Mouse (Mus musculus) brain, embryonic 18.5 days (tissue): ENCODE measurements around the gene Acot1.
A peak's percentile ranks its signal among the peaks of the same experiment; 100 is the strongest.
"Not testable (repeated sequence)": the region's sequence is repeated elsewhere in the genome, so short reads cannot be mapped to it uniquely, and the experiment has no call there.

ENCODE experiments used
- DNase-seq: peaks from one replicate; pipeline ENCODE4 v3.0.0-alpha.2; 2012; ENCODE audit warnings: low read depth, low spot score

Gene Acot1

DNA sequence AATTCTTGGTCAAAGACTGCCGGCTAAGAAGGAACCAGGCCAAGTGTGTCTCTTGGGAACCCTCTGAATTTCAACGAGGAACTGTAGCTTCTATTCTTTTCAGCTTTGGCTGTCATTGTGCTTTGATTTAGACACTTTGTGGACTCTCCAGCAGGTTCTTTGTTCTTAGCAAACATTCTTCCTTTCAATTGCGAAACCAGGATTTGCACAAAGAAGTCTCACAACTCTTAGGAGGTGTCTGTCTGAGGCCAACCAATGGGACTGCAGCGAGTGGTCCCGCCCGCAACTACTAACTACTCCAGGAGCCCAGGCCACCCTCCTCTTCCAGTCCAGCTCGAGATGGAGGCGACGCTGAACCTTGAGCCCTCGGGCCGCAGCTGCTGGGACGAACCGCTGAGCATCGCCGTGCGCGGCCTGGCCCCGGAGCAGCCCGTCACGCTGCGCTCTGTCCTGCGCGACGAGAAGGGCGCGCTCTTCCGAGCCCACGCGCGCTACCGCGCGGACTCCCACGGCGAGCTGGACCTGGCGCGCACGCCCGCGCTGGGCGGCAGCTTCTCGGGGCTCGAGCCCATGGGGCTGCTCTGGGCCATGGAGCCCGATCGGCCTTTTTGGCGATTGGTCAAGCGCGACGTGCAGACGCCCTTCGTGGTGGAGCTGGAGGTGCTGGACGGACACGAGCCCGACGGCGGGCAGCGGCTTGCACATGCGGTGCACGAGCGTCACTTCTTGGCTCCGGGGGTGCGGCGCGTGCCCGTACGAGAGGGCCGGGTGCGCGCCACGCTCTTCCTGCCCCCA lies at the start of gene Acot1:
Acot1 (plus strand) TSS at position 320 of the 795 bp plus-strand sequence.
- peak; percentile 72 for DNase-seq

DNA sequence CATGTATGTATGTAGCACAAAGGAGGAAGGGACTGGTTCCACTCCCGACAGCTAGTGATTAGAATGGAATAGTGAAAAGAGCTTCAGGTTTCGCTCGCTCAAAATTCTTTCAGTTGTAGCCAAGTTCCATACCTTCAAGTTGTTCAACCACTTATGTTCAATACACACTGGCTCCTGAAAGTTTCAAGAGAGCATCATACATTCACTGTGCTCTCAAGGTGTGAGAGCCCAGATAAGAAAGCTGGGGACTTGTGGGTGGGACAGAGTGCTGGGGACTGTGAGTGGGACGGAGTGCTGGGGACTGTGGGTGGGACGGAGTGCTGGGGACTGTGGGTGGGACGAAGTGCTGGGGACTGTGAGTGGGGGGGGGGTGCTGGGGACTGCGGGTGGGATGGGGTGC lies 44.1 kb upstream of the Acot1 start:
- no peak for DNase-seq

DNA sequence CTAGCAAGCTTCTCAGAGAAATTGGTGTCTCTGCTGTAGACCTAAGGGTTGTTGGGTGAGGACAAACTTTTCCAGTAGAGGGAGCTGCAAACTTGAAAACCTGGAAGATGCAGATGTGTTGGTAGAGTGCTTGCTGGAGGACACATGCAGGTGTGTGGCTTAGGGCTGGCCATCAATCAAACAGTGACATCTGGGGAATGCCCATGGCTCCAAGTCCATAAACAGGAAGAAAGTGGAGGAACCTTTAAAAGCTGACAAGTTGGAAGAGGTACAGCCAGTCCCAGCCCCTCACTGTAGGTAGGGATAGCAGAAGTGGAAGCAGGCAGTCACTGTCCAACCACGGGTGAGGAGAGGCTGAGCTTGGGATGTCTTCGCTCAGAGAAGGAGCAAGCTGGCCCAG lies 37.2 kb upstream of the Acot1 start:
- no peak for DNase-seq

DNA sequence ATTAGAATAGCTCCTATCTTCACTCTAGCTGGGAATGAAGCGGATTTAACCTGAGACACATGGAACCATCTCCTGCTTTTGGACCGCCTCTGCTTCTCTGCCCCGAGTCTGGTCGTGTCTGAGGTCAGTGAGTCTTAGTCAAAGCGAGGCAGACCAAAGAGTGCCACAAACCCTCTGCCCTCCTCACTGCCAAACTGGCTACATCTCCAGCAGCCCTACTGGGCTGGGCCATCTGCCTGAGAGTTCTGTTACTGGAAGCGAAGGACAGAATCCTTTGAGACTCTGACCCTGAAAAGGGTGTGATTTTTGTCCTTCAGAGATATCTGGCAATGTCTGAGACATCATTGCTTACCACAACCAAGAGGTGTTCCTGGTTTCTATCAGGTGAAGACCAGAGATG lies 30.4 kb upstream of the Acot1 start:
- DNase-seq: no peak

DNA sequence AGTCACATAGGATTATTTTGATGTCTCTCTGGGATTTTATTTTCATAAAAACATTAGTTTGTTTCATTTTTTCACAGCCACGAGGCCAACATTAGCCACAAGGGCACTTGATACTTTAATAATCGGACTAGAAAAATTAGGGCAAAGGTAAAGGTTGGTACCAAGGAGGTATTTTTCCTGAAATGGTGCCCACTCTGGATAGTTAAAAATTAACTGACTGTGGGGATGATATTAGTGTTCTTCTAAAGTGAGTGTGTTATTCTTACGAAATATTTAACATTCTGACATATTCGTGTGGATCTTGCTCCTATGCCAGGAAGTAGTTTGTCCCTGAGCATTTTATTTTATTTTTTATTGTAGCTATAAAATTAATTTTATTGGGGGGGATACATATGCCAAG lies 27.7 kb upstream of the Acot1 start:
- DNase-seq: no peak

DNA sequence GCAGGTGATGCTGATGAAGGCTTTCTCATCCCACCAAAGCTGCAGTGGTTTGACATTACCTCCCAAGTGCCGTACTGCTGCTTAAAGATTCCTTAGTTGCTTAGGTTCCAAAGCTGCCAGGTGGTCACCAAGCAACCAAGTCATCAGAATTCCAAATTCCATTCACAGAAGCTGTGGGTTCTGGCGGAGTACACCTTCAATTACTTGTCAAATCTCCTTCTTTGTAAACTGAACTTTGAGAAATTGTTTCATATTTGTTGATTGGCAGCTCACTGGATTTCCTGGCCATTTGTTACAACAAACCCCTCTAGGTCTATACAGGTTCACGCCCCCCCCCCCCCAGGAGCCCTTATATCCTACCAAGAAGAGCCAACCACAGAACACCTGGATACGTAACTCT lies 24.5 kb upstream of the Acot1 start, which contains the start of gene Heatr4:
Heatr4 (minus strand) TSS at position 101 of the 400 bp plus-strand sequence.
- no peak for DNase-seq

DNA sequence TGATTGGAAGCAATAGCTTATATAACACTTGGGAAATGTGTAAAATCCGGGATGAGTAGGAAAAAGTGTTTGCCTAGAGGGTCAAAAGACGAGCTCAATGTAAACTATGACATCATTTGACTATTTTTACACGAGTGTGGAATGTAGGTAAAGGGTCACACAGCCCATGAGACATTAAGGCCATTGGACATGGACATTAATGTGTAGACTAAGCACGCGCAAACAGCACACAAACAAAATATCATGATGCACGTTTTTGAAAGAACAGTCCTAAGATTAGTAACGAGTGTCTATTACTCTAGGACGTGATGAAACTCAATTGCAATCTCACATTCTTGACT lies 22.1 kb upstream of the Acot1 start:
- DNase-seq: no peak

DNA sequence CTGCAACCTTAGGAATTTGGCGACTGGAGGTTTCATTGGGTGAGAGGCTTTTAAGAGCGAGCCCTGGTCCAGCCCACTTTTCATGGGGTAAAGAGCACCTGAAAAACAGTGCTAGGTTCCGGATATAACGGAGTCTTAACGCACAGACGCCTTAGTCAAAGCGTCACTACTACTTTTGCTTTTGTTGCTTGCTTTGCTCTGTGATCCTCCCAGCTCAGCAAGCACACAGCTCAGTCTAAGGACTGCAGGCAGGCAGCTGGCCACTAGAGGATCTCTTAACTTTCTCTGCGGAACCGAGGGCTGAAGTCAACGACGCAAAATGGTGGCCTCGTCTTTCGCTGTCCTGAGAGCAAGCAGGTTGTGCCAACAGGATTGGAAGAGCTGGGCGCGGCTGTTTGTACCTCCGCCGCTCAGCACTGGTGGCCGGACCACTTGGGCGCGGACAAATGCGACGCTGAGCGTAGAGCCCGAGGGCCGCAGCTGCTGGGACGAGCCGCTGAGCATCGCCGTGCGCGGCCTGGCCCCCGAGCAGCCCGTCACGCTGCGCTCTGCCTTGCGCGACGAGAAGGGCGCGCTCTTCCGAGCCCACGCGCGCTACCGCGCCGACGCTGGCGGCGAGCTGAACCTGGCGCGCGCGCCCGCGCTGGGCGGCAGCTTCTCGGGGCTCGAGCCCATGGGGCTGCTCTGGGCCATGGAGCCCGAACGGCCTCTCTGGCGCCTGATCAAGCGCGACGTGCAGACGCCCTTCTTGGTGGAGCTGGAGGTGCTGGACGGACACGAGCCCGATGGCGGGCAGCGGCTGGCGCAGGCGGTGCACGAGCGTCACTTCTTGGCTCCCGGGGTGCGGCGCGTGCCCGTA lies 21.5 kb upstream of the Acot1 start, which contains the start of gene Acot2:
Acot2 (plus strand) TSS at position 279 of the 859 bp plus-strand sequence.
- DNase-seq: peak; percentile 66

DNA sequence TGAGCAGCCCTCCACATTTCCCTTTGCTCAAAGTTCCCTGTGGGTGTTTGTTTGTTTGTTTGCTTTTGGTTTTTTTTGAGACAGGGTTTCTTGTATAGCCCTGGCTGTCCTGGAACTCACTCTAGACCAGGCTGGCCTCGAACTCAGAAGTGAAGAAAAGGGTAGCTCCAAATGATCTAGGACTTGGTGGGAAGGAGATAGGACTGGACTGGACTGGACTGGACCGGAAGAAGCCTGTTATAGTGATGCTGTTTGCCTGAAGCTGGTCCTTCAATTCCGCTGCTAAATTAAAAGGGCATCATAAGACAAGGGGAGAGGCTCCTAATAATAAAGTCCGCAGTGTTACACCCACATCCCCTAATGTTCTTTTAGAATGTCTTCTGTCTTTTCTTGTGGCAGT lies 20.8 kb upstream of the Acot1 start:
- DNase-seq: no peak

DNA sequence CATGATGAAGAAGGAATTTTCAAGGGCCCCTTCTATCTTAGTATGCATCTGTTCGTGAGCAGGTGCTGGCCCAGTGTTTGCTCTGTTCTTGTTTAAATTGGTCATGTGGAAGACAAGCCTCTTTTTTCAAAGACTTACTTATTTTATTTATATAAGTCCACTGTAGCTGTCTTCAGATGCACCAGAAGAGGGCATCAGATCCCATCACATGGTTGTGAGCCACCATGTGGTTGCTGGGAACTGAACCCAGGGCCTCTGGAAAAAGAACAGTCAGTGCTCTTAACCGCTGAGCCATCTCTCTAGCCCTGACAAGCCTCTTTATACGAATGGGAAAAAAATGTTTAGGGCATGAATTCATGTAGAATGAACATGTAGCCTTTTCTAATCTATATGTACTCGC lies 19.9 kb upstream of the Acot1 start:
- DNase-seq: no peak

DNA sequence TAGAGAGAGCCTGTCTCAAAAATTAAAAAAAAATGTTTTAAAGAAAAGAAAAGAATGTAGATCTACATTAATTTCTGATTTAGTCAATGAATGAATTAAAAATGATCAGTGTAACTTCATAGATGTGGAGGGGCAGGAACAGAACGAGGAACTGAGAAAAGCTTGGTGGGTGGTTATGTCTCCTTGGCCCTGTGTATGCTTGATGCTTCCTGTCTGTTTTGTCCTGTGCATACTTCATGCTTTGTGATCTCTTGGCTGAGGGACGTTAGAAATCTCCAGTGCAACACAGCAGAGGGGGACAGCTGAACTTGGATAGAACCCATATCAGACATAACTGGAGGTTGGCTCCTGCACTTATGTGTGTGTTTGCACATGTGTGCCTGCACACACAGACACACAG lies 12.1 kb upstream of the Acot1 start:
- DNase-seq: no peak

DNA sequence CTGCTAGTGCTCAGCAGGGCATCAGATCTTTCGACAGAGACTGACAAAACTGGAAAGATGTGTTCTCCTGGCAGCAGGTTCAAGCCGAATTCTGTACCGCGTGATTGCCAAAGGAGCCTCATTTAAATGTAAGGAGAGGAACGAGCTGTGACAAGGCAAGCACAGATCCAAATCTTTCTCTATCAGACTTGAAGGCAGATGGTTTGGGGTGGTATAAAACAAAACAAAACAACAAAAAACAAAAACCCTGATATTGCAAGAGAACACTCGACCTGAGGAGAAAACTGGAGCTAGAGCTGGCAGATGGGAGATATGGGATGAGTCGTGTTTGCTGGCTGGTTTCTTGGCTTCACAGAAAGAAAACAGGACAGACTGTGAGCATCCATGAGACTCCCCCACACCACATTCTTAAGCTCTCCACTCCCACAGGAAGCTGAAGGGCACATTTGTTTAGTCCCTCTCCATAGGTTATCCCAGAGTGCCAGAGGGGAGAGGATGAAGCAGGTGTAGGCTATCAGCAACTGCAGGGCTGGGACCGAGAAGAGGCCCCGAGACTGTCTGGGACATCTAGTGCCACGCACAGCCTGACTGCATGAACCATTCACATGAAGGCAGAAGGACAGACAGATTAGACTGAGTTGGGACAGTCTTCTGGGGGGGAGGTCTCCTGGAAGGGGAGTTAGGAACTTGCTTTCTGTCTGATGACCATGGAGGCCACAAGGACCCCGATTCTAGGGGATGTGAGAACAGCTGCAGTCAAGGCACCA lies 10.8 kb upstream of the Acot1 start:
- DNase-seq: no peak

DNA sequence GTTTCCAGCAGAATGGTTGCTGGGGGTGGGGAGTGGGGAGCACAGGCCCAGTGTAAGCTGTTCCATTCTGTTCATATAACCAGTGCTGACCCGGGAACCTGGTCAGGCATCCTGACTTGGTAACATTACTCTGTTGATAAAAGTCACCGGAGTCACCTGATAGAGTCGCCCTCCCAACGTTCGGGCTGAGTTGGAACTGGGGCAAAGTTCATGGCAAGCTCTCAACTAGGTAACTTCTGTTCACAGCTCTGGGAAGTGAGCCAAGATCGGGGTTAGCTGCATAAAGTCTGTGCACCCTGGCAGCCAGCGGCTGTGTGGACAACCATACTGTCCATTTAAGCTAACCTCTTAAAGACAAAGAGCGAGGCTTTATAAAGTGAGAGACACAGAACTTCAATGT lies 10.1 kb upstream of the Acot1 start:
- not testable (repeated sequence) for DNase-seq

DNA sequence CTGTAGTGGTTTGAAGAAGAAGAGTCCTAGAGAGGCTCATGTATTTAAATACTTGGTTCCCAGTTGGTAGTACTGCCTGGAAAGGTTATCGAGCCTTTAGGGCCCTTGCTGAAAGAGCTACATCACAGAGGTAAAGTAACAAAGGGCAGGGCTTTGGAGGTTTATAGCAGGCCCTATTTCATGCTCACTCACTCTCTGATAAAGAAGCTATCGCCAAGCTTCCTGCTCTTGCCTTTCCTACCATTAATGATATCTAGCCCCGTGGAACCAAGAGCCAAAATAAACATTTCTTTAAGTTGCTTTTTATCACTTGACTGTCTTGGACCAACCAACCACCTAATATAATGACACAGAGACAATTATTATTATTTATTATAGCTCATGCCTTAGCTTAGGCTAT lies 8.9 kb upstream of the Acot1 start:
- DNase-seq: no peak

DNA sequence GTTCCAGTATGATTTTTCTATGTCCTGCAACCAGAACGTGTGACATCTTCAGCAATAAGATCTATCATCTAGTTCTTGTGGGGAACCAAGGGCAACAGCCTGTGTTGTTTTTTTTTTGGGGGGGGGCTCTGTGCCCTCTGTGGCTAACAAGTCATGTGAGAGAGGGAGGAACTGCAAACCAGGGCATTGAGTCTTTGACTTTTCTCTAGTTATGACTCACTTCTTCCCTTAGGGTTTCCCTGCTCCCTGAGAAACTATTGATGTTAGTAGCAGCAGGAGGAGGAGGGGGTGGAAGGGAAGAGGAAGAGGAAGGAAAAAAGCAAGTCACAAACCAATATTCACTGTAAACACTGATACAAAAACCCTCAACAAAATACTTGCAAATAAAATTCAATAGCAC lies 5.4 kb upstream of the Acot1 start:
- no peak for DNase-seq

DNA sequence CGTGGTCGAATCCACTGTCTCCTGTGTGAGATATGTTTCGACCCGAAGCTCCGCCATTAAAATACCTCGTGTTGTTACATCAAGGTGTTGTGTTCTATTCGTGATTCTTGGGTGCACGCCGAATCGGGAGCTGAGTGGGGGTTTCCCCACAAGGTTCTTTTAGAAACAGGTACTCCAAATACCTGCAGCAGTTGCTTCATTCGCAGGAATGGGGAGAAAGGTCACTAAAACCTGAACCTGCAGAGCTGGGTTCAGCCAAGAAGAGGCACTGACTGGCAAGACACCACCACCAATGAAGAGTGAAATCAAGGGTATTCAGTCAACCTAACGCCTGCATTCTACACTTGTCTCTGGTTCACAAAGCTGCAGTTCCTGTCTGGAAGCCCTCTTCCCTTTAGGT lies 1.0 kb upstream of the Acot1 start:
- DNase-seq: no peak

DNA sequence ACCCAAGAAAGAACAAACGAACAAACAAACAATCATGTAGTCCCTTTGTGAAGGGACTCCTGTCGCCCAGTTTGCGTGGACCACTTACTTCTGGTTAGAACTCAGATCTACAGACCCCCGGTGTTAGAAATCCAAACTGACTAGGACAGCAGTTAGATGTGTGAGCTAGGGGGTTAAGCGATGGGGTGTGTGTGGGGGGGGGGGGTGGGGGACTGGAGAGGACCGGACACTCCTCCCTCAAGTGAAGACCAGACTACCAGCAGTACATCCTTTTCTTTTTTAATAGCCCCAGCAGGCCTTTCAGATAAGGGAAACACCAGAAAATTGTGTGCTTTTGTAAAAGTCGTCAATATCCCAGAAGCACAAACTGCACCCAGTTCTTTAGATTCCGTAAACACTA lies 561 bp upstream of the Acot1 start:
- DNase-seq: no peak

DNA sequence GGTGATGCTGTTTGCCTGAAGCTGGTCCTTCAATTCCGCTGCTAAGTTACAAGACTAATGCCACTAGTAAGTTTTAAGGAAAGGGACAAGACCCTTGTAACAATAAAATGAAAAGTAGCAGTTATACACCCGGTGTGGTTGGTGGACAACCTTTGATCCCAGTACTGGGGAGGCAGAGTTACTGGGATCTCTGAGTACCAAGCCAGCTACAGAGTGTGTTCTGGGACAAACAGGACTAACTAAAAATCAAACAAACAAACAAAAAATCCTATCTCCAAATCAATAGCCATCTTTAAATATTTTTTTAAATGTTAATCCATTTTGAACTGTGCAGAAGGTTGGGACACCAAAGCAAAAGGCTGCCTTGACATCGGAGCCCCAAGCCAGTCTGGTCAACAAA lies 911 bp downstream of the Acot1 start:
- DNase-seq: no peak

DNA sequence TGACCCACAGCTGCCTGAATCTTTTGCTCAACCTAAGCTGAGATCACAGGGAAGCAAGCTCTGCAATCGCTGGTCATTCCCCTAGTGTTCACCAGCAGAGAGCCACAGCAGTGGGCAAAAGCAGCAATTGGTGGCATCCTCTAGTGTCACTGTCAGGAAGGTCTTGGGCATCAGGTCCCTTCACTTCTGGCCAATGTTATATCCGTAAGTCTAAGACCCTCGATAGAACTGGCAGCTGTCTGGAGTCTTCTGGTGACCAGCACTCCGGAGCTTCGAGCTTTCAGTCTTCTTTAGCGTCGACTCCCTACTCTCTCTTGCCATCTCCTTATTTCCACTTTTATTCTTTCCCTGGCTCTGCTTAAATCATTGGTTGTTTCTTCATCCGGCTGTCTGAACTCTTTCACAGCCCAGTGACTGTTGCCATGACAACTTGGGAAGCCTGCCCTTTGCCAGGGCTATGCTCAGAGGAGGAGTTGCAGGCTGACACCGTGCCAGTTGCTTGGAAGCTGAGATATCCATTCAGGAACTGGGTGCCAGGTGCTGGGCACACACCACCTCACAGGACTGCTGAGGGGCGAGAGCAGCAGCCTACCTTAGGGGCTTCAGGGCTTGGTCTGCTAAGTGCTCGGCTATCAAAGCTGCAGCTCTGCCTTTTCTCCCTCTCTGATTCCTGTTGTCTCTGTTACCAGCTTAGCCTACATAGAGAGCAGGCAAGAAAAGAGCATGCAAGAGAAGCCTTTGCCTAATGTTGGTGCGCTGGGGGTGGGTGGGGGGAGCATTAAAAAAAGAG lies 2.2 kb downstream of the Acot1 start:
- peak; percentile 78 for DNase-seq

DNA sequence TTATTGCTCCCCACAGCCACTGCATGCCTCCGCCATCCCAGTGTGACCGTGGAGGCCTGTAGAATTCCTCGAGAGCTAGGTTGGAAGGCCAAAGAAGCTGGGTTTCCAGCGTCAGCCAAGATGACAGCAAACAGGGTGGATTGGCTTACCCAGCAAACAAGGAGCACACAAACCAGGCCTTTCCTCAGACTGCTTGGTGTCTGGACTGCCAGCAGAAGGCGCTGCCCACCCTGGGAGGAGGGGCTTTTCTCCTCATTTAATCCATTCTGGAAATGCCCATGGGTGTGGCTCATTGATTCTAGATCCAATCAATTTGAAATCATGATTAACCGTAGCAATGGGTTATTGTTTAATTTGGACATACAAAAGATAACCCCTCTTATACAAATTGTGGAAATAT lies 3.8 kb downstream of the Acot1 start:
- DNase-seq: no peak

DNA sequence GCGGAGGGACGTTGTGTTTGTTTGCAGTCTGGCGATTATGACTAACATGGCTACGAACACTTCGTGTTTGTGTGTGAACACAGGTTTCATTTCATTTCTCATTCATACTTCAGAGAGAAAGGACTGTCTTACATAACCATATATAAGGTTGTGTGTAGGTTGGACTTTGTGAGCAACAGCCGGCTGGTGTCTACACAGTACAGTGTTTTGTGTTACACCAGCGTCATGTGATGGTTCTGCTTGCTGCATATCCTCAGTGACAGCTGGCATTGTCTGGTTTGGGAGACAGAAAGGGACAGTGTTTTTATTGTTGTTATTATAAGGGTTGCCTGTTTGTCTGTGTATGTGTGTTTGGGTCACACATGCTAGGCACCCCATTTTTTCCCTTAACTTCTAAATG lies 4.4 kb downstream of the Acot1 start:
- no peak for DNase-seq
